Mouse (Mus musculus): Measurements from ENCODE around the gene Col23a1.

Gene Col23a1

GRCm38 (mm10) chr11:51485051-51485521, 195.4 kb downstream of the Col23a1 start:
- DNase-seq (ENCODE audit: low read depth): no peak

- no peak for DNase-seq (ENCODE audit: low read depth)
These were observed 196.2 kb downstream of the Col23a1 start for GRCm38 (mm10) chr11:51485775-51486464.

GRCm38 (mm10) chr11:51488813-51489212, 199.1 kb downstream of the Col23a1 start:
- DNase-seq (ENCODE audit: low read depth): no peak

- no peak for DNase-seq (ENCODE audit: low read depth)
These were observed 203.7 kb downstream of the Col23a1 start for GRCm38 (mm10) chr11:51493421-51493820.

- DNase-seq (ENCODE audit: low read depth): no peak
These were observed 204.5 kb downstream of the Col23a1 start for GRCm38 (mm10) chr11:51494178-51494577.

- no peak for DNase-seq (ENCODE audit: low read depth)
These were observed 210.1 kb downstream of the Col23a1 start for GRCm38 (mm10) chr11:51499776-51500175.

- no peak for DNase-seq (ENCODE audit: low read depth)
These were observed 212.7 kb downstream of the Col23a1 start for GRCm38 (mm10) chr11:51502431-51502851.

- no peak for DNase-seq (ENCODE audit: low read depth)
These were observed 215.2 kb downstream of the Col23a1 start for GRCm38 (mm10) chr11:51504946-51505345.

GRCm38 (mm10) chr11:51508053-51508452, 218.3 kb downstream of the Col23a1 start:
- no peak for DNase-seq (ENCODE audit: low read depth)

GRCm38 (mm10) chr11:51509211-51509610, 219.5 kb downstream of the Col23a1 start:
- DNase-seq (ENCODE audit: low read depth): no peak

GRCm38 (mm10) chr11:51513019-51513418, 223.3 kb downstream of the Col23a1 start:
- no peak for DNase-seq (ENCODE audit: low read depth)

GRCm38 (mm10) chr11:51515346-51515745, 225.6 kb downstream of the Col23a1 start:
- DNase-seq (ENCODE audit: low read depth): no peak

- DNase-seq (ENCODE audit: low read depth): no peak
These were observed 228.4 kb downstream of the Col23a1 start for GRCm38 (mm10) chr11:51518100-51518499.

GRCm38 (mm10) chr11:51518585-51518984, 228.9 kb downstream of the Col23a1 start:
- no peak for DNase-seq (ENCODE audit: low read depth)

- DNase-seq (ENCODE audit: low read depth): no peak
These were observed 231.7 kb downstream of the Col23a1 start for GRCm38 (mm10) chr11:51521440-51521839.

GRCm38 (mm10) chr11:51523215-51523614, 233.5 kb downstream of the Col23a1 start:
- DNase-seq (ENCODE audit: low read depth): no peak

- no peak for DNase-seq (ENCODE audit: low read depth)
These were observed 233.9 kb downstream of the Col23a1 start for GRCm38 (mm10) chr11:51523625-51524024.

GRCm38 (mm10) chr11:51526631-51527161, 237.0 kb downstream of the Col23a1 start:
- no peak for DNase-seq (ENCODE audit: low read depth)

- DNase-seq (ENCODE audit: low read depth): no peak
These were observed 243.4 kb downstream of the Col23a1 start for GRCm38 (mm10) chr11:51533128-51533533.

- DNase-seq (ENCODE audit: low read depth): peak; percentile 66
These were observed 244.6 kb downstream of the Col23a1 start for GRCm38 (mm10) chr11:51534314-51534713.

- DNase-seq (ENCODE audit: low read depth): no peak
These were observed 248.7 kb downstream of the Col23a1 start for GRCm38 (mm10) chr11:51538388-51538787.

GRCm38 (mm10) chr11:51538919-51539758, 249.4 kb downstream of the Col23a1 start:
- no peak for DNase-seq (ENCODE audit: low read depth)

- DNase-seq (ENCODE audit: low read depth): peak; percentile 93
These were observed 250.1 kb downstream of the Col23a1 start for GRCm38 (mm10) chr11:51539759-51540282.
